Mouse (Mus musculus) kidney, embryonic 14.5 days (tissue): ENCODE measurements around the gene Pltp. TPM values are rescaled to one million over a fixed set of nuclear protein-coding genes. Genes with fewer than 3 reads are reported as not detected.

Experiments used
- ATAC-seq: fragments of 200-750 bp; cut with Nextera tagmentation; 2 replicates; pipeline ENCODE4 v1.8.0; 2017; ENCODE audit warnings: moderate number of reproducible peaks, mild to moderate bottlenecking, moderate TSS enrichment, moderate library complexity; ENCODE audit not compliant: low FRiP score, low TSS enrichment
- H3K27ac ChIP-seq: fragments of 300-500 bp; sonication (generic); 2 replicates; pipeline ENCODE4 v1.5.1; 2014; ENCODE audit warnings: low read depth, mild to moderate bottlenecking, low read length, moderate library complexity, mixed read lengths
- H3K27me3 ChIP-seq: fragments of 300-500 bp; sonication (generic); 2 replicates; pipeline ENCODE4 v1.6.1; 2014; ENCODE audit warnings: mild to moderate bottlenecking, low read length; ENCODE audit not compliant: control insufficient read depth, insufficient read depth
- H3K36me3 ChIP-seq: fragments of 300-500 bp; sonication (generic); 2 replicates; pipeline ENCODE4 v1.6.1; 2014; ENCODE audit warnings: low read length, mixed read lengths; ENCODE audit not compliant: control insufficient read depth, insufficient read depth
- H3K4me1 ChIP-seq: fragments of 300-500 bp; sonication (generic); 2 replicates; pipeline ENCODE4 v1.6.1; 2014; ENCODE audit warnings: low read length, mixed read lengths; ENCODE audit not compliant: control insufficient read depth, insufficient read depth
- H3K4me2 ChIP-seq: fragments of 300-500 bp; sonication (generic); replicated peaks from 2 replicates; pipeline ENCODE4 v1.6.1; 2014; ENCODE audit warnings: low read depth, mild to moderate bottlenecking, low read length
- H3K4me3 ChIP-seq: fragments of 300-500 bp; sonication (generic); 2 replicates; pipeline ENCODE4 v1.5.1; 2014; ENCODE audit warnings: mild to moderate bottlenecking, low read length
- H3K9ac ChIP-seq: fragments of 300-500 bp; sonication (generic); 2 replicates; pipeline ENCODE4 v1.6.1; 2014; ENCODE audit warnings: low read depth, mild to moderate bottlenecking, low read length, moderate library complexity
- H3K9me3 ChIP-seq: fragments of 300-500 bp; sonication (generic); 2 replicates; pipeline ENCODE4 v1.6.1; 2016; ENCODE audit warnings: low read length; ENCODE audit not compliant: control insufficient read depth
- WGBS: fragments of 180-500 bp; shearing (Covaris S2); extraction: QIAGEN DNeasy Blood & Tissue Kit; methylation state at CpG from one replicate; pipeline ENCODE4 v1.1.7; 2014; 5-methylcytosine and 5-hydroxymethylcytosine counted together
- polyA plus RNA-seq: library from polyadenylated mRNA; unstranded; fragments of >200 nt; fragmentation: Nextera tagmentation; extraction: Ambion mirVana; gene quantifications from 2 replicates; pipeline ENCODE4 v1.2.1, GENCODE M21; 2014

The Pltp gene
- polyA plus RNA-seq, 1 experiment from 2014 or later, result 34.6 TPM

DNA sequence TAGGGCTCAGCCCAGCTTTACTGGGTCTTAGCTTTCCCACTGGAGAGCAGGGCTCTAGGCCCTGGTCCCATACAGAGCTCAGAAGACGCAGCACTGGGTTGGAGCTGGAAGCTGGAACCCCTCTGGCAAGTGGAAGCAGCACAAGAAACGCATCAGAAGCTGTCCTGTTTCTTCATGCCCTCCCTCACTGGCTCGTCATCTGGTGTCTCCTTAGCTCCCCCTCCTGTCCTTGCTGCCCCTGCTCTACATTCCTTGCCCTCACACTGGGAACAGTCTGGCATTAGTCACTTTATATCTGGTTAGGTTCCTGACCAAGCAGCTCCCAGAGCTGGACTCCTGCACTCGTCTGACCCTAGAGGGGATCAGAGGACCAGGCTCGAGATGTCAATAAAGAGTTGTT is 36.5 kb upstream of the Pltp start:
- H3K27me3 ChIP-seq, result no peaks in the 10 kb centered on the region
- H3K36me3 ChIP-seq, result peaks cover 99% of the 10 kb centered on the region
- ATAC-seq, result no peak
- H3K4me3 ChIP-seq, result no peak overlapping the region
- no peak overlapping the region for H3K27ac ChIP-seq
- H3K9ac ChIP-seq, result no peak overlapping the region
- no peak overlapping the region for H3K4me2 ChIP-seq
- H3K9me3 ChIP-seq, result no peaks in the 10 kb centered on the region
- WGBS, result 63% methylated on average over 5 of the region's 5 CpGs
- H3K4me1 ChIP-seq, result no peaks in the 10 kb centered on the region

DNA sequence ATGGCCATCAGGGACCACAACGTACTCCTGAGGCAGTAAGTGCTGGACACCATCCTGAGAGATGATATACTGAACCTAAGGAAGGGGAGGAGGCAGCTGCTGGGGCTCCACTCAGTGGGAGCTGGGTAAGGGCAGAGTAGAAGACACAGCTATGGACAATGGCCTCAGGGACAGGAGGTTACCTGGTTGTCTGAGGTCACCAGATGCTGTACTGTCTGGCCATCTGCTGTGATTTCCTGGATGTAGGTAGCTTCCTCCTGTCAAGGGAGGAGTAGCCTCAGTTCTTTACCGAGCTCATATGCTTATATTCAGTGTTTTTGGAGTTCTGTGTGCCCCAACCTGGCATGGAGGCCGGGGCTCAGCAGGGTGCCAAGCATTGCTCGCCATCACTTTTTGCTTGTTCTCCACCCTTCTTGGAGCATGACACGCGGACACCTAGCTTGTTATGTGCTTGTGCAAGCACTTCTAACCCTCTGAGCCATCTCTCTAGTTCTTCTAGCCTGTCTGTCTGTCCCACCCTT is 35.2 kb upstream of the Pltp start:
- no peak for ATAC-seq
- no peak overlapping the region for H3K4me3 ChIP-seq
- no peaks in the 10 kb centered on the region for H3K9me3 ChIP-seq
- H3K4me1 ChIP-seq, result no peaks in the 10 kb centered on the region
- H3K27me3 ChIP-seq, result no peaks in the 10 kb centered on the region
- H3K9ac ChIP-seq, result peak overlapping the region; percentile 23; the same call in 1 of the 2 replicates
- H3K4me2 ChIP-seq, result no peak overlapping the region
- peaks cover 99% of the 10 kb centered on the region for H3K36me3 ChIP-seq
- 92% methylated on average over 6 of the region's 6 CpGs for WGBS
- no peak overlapping the region for H3K27ac ChIP-seq

DNA sequence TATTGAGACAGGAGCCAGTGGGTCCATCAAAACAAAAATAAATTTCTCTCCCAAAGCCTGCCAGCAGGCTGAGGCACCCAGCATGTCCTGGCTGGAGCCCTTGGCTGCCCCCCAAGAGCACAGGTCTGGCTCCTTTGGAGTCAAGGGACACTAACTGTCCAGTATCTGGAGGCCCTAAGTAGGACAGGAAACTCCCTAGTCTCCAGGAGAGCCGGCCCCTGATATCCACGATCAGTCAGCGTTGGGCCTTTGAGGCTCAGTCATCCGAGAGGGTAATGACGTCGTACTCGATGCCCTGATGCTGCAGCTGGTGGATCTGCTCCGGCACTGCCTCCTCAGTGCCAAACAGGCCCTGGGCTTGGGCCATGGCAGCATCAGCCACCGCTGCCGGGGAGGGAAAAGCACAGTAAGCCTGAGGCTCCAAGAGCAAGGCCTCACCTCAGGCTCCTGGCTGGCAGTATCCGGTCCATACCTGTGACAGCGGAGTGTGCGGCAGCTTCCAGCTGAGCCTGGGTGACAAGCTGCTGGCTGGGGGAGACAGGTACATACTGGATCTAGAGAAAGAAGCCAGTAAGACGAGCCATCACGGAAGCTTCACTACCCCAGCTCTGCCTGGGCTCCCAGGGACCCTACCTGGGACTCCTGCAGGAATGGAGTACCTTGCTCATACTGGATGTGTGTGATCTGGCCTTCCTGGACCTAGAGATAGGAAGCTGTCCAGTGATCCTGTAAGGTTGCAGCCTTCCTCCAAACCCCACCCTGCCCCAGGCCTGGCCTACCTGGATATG is 34.6 kb upstream of the Pltp start:
- Histone ChIP-seq H3K4me3 (no peak overlapping the region), H3K4me2 (no peak overlapping the region), H3K36me3 (peaks cover 99% of the 10 kb centered on the region), H3K9ac (peak overlapping the region; percentile 23; the same call in 1 of the 2 replicates), H3K27ac (no peak overlapping the region), H3K4me1 (no peaks in the 10 kb centered on the region), H3K9me3 (no peaks in the 10 kb centered on the region), H3K27me3 (no peaks in the 10 kb centered on the region)
- 90% methylated on average over 15 of the region's 15 CpGs for WGBS
- ATAC-seq, result no peak

DNA sequence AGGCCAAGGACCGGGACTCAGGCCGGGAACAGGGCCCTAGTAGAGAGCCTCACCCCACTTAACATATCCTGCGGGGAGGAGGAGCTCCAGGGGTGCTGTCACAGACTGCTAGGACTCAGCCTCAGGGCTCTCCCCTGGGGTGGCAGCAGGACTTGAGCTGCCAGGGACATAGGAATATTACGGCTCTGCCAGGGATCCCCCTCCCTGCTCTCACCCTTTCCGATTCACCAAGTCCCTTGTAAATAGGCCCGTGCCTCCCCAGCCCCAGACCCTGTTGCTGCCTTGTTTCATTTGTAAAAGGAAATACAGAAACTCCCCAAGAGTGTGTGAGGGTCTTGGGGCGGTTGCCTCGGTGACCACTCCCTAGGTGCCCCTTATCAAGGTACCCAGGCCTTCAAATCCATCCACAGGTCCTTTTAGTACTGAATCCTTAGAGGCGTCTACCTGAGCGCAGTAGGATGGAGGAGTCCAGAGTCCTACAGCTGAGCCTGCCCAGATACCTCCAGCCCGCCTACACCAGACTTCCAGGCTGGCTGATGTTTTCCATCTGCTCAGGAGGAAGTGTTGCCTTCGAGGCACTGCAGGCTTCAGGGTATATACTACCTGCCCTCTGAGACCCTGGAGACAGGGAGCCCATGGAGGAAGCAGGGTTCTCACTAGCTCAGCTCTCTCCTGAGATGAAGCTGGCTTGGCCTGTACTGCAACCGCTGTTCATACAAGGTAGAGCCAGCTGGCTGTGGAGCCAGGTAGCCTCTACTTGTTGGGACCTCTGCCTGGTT is 33.7 kb upstream of the Pltp start:
- Histone ChIP-seq H3K36me3 (peaks cover 100% of the 10 kb centered on the region), H3K4me2 (no peak overlapping the region), H3K9ac (0 out of 2 replicates have a peak overlapping the region, but pooled peaks have one; percentile 2), H3K27ac (no peak overlapping the region), H3K4me3 (no peak overlapping the region), H3K27me3 (no peaks in the 10 kb centered on the region), H3K4me1 (no peaks in the 10 kb centered on the region), H3K9me3 (no peaks in the 10 kb centered on the region)
- ATAC-seq, result no peak
- WGBS, result 79% methylated on average over 13 of the region's 13 CpGs

DNA sequence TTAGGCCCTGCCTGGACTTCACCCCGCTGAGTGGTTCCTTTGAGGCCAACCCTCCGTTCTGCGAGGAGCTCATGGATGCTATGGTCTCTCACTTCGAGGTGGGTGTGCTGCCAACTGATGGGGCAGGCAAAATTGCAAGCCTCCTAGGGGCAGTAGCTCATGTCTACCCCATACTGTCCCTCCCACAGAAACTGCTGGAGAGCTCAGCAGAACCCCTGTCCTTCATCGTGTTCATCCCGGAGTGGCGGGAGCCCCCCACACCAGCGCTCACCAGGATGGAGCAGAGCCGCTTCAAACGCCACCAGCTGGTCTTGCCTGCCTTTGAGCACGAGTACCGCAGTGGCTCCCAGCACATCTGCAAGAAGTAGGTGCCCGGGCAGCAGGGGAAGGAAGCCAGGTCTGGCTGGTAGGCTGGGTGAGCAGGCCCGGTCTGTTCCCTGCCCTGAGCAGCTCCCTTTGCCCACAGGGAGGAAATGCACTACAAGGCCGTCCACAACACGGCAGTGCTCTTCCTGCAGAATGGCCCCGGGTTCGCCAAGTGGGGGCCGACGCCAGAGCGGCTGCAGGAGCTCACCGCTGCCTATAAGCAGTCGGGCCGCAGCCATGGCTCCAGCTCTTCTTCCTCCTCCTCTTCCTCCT is 33.0 kb upstream of the Pltp start:
- H3K4me3 ChIP-seq, result no peak overlapping the region
- no peaks in the 10 kb centered on the region for H3K27me3 ChIP-seq
- no peak overlapping the region for H3K4me2 ChIP-seq
- 90% methylated on average over 24 of the region's 24 CpGs for WGBS
- H3K9me3 ChIP-seq, result no peaks in the 10 kb centered on the region
- H3K36me3 ChIP-seq, result peaks cover 100% of the 10 kb centered on the region
- no peak overlapping the region for H3K27ac ChIP-seq
- ATAC-seq, result no peak
- no peak overlapping the region for H3K9ac ChIP-seq
- no peaks in the 10 kb centered on the region for H3K4me1 ChIP-seq

DNA sequence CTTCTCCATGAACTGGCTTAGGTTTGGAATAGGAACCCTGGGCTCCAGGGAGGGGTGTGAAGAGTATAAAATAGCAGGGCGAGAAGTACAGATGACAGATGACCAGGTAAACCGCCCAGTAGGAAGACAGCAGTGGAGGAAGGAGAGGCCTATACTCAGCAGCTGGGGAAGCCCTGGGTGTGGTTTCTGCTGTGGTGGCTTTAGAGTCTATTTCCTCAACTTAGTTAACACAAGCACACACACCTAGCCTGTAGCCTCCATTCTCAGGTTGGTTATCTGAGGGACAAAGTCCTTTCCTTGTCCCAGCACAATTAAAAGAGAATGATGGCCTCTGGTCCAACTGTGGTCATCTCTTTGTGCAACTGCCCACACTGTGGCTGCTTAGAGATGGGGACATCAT is 32.4 kb upstream of the Pltp start:
- no peaks in the 10 kb centered on the region for H3K9me3 ChIP-seq
- 90% methylated on average over 2 of the region's 2 CpGs for WGBS
- H3K27me3 ChIP-seq, result no peaks in the 10 kb centered on the region
- H3K36me3 ChIP-seq, result peaks cover 100% of the 10 kb centered on the region
- H3K4me3 ChIP-seq, result no peak overlapping the region
- no peak overlapping the region for H3K4me2 ChIP-seq
- no peaks in the 10 kb centered on the region for H3K4me1 ChIP-seq
- no peak overlapping the region for H3K27ac ChIP-seq
- no peak overlapping the region for H3K9ac ChIP-seq
- ATAC-seq, result no peak

DNA sequence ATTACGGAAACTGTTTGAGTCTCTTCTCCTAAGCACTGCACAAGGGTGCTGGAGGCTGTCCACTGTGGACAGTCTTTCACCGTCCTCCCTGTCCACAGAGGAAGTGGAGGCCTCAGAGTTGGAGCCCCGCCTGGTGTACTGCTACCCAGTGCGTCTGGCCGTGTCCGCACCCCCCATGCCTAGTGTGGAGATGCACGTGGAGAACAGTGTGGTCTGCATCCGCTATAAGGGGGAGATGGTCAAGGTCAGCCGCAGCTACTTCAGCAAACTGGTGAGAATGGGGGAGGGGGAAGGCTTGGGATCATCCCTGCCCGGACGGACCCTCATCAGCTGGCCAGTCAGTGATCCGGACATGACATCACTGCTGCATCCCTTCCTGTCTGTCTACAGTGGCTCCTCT is 31.5 kb upstream of the Pltp start:
- WGBS, result 65% methylated on average over 12 of the region's 12 CpGs

DNA sequence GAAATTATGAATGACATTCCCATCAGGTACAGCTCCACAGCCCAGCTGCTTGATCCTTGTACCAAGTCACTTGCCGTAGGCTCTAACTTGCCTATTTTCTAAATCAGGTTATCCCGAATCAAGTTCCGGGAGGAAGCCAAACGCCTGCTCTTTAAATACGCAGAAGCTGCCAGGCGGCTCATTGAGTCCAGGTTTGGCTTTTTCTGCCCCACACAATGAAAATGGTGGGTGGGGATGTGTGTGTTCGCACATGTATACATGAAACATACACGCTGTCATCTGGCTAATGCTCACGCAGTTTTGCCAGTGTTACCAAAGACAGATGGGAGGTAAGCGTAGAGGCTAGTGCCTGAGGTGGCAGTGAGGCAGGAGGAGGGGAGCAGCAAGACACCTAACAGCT is 29.1 kb upstream of the Pltp start:
- WGBS, result 97% methylated on average over 10 of the region's 10 CpGs
- no peak overlapping the region for H3K27ac ChIP-seq
- no peak overlapping the region for H3K4me3 ChIP-seq
- no peaks in the 10 kb centered on the region for H3K4me1 ChIP-seq
- no peak overlapping the region for H3K4me2 ChIP-seq
- no peaks in the 10 kb centered on the region for H3K9me3 ChIP-seq
- no peaks in the 10 kb centered on the region for H3K27me3 ChIP-seq
- no peak for ATAC-seq
- H3K9ac ChIP-seq, result no peak overlapping the region
- H3K36me3 ChIP-seq, result peaks cover 81% of the 10 kb centered on the region

More for the DNA sequence above, 31.5 kb upstream of the Pltp start:
- Histone ChIP-seq H3K4me3 (no peak overlapping the region), H3K9ac (no peak overlapping the region), H3K27me3 (no peaks in the 10 kb centered on the region), H3K36me3 (peaks cover 98% of the 10 kb centered on the region), H3K4me2 (no peak overlapping the region), H3K4me1 (no peaks in the 10 kb centered on the region), H3K27ac (no peak overlapping the region), H3K9me3 (no peaks in the 10 kb centered on the region)
- ATAC-seq, result peak; percentile 30
